Mouse (Mus musculus) frontal cortex, postnatal 36 days (tissue): ENCODE measurements at regions not wholly inside any gene's neighbourhood (a gene's known extent, or its start where the extent isn't known, plus 50 kb on each side); places are given as distances from the start of the nearest gene placed in this dataset.

Experiments
- DNase-seq, 2 experiments: peaks; one replicate each; pipeline ENCODE4 v3.0.0; 2022; ENCODE audit warnings: low spot score in 2 of 2

- no peak for DNase-seq
These were observed 220.9 kb downstream of the Arpp21 start for GRCm38 (mm10) chr9:112014796-112015195.

DNA sequence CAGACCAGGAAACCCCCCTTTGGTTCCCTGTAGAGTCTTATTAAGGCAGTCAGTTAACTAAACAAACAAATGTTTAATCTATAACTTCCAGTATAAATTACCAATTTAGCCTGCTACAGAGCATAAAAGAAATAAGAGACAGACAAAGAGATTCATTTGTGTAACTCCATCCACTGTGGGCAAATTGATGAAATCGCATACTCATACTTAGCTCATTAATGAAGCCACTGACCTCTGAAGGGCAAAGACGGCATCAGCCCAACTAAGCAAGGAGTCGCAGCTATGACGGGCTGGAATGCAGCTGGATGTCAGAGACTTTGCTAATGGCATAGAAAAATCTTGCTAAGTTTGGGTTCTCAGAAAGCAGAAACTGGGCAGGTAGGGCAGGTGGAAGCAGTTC lies 241.3 kb downstream of the Arpp21 start:
- DNase-seq: no peak

- DNase-seq: no peak
These were observed 241.9 kb downstream of the Arpp21 start for GRCm38 (mm10) chr9:111993844-111994243.

- no peak for DNase-seq
These were observed 245.7 kb downstream of the Arpp21 start for GRCm38 (mm10) chr9:111990060-111990459.

GRCm38 (mm10) chr9:111963405-111964037 lies 272.2 kb downstream of the Arpp21 start:
- DNase-seq: no peak

DNA sequence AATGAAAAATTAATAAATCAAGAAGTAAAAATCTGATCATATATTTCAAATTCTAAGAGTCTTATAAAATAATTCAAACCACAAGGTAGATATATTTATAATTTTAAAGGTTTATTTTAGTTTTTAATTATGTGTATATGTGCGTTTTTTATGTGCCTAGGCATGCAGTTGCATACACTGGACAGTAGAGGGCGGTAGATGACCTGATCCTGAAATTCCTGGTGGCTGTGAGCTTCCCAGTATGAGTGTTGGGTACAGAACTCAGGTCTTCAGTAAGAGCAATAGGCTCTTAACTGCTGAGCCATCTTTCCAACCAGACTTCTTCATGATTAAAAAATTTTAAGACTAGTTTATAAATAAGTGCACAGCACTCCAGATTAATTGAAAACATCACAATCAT lies 267.7 kb upstream of the Stac start:
- DNase-seq: no peak

DNA sequence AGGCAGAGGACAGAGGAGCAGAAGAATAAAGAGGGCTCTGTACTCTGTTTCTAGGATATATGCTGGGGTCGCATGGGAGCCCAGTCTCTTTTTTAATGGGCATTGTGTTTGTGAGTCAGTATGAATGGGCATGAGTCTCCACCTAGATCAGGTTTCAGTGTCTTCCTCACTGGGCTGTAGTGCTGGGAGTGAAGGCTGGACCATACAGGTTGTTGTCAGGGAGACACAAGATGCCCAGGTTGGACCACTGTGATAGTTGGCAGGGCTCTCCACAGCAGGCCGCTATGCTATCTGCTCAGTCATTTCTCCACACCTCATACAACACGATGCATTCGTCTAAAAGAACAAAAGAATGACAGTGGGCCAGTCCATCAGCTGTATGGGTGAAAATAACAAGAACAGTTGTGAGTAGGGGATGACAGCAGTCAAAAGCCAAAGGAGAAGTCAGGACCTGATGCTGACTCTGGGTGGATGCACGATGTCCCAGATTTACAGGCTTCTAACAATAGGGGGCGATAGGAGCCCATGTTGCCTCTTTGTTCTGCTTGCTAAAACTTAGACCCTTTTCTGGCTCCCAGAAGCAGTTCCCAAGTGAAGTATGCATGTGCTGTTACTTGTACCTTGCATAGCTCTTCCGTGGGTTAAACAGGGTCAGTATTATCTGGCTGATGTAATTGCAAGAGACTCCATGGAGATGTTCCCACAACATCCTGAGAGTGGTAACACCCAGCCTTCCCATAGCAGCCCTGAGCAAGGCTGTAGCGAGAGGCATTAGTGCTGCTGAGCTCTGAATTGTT lies 249.3 kb upstream of the Stac start:
- DNase-seq: peak; percentile 22 to 61

GRCm38 (mm10) chr9:111932455-111932854 lies 242.3 kb upstream of the Stac start:
- DNase-seq: no peak

GRCm38 (mm10) chr9:111918275-111918940 lies 228.3 kb upstream of the Stac start:
- peak; percentile 67 to 82 for DNase-seq

- DNase-seq: peak; percentile 32 to 41
These were observed 226.8 kb upstream of the Stac start for GRCm38 (mm10) chr9:111916684-111917535.

- DNase-seq: no peak
These were observed 218.7 kb upstream of the Stac start for GRCm38 (mm10) chr9:111908806-111909205.

GRCm38 (mm10) chr9:111900196-111900595 lies 210.0 kb upstream of the Stac start:
- no peak for DNase-seq

DNA sequence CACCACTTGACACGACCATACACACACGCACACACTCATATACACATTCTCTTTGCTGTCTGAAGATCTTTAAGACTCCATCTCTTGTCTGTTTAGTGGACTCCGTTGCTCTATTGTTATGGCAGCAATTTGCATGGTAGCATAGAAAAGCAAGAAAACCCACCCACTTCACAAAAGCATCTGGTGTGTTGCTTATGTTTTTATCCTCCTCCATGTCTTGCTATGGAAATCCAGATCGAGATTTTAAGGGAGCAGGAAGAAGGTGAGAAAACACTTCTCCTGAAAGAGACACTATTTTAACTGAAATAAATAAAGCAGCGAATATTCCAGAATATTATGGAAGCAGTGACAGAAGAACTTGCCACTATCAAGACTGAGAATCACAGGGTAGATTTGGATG lies 207.5 kb upstream of the Stac start:
- DNase-seq: peak in 1 of 2 experiments; percentile 33

- no peak for DNase-seq
These were observed 189.6 kb upstream of the Stac start for GRCm38 (mm10) chr9:111879710-111880109.

DNA sequence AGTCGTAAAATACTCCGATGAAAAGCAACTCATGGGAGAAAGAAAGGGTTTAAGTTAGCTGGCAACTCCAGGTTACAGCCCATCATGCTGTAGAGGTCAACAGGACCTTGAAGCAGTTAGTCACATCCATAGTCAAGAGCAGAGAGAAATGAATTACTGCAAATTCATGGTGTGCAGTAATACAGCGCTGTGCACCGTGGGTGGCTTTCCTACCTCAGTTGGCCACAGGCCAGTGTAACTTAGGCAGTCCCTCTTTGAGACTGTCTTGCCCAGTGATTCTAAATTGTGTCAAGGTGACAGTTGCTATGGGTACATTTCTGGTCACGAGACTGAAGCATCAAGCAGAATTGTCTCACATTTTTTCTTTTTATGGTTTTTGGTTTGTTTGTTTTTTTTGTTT lies 186.7 kb upstream of the Stac start:
- no peak for DNase-seq

GRCm38 (mm10) chr9:111870466-111870865 lies 180.3 kb upstream of the Stac start:
- DNase-seq: no peak

GRCm38 (mm10) chr9:111869801-111870382 lies 179.7 kb upstream of the Stac start:
- no peak for DNase-seq

GRCm38 (mm10) chr9:111858051-111858450 lies 167.9 kb upstream of the Stac start:
- no peak for DNase-seq

- no peak for DNase-seq
These were observed 164.8 kb upstream of the Stac start for GRCm38 (mm10) chr9:111854976-111855375.

DNA sequence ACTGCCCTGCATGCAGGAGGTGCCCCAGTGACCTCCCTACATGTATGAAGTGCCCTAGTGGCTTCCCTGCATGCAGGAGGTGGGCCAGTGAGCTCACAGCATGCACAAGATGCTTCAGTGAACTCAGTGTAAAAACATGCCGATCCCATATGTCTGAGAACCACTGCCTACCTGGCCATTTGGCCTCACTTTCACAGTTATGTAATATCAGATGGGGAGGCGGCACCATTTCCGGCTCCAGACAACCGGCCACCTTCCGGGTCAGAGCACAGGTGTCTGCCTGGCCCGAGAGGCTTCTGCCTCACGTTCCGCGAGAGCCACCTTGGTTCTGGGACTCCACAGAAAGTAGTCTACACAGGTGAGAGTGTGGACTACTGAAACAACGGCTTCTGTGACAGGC lies 156.2 kb upstream of the Stac start:
- DNase-seq: no peak

- DNase-seq: no peak
These were observed 151.0 kb upstream of the Stac start for GRCm38 (mm10) chr9:111841151-111841550.
